Mouse (Mus musculus) embryonic facial prominence, embryonic 13.5 days (tissue): Measurements from ENCODE around the gene Cyp26a1. TPM values are rescaled to one million over a fixed set of nuclear protein-coding genes. Genes with fewer than 3 reads are reported as not detected.

Experiments
- ATAC-seq: fragments of 200-750 bp; cut with Nextera tagmentation; 2 replicates; pipeline ENCODE4 v1.8.0; 2017; ENCODE audit warnings: low read depth; ENCODE audit not compliant: insufficient number of reproducible peaks, insufficient read depth, low FRiP score, low TSS enrichment
- H3K27ac ChIP-seq: fragments of 300-500 bp; sonication (generic); 2 replicates; pipeline ENCODE4 v1.5.1; 2015; ENCODE audit warnings: moderate library complexity, mild to moderate bottlenecking, inconsistent platforms
- H3K27me3 ChIP-seq: fragments of 300-500 bp; sonication (generic); 2 replicates; pipeline ENCODE4 v1.6.1; 2015; ENCODE audit warnings: mild to moderate bottlenecking, inconsistent platforms
- H3K36me3 ChIP-seq: fragments of 300-500 bp; sonication (generic); 2 replicates; pipeline ENCODE4 v1.6.1; 2015; ENCODE audit warnings: mild to moderate bottlenecking, inconsistent platforms
- H3K4me1 ChIP-seq: fragments of 300-500 bp; sonication (generic); 2 replicates; pipeline ENCODE4 v1.6.1; 2015; ENCODE audit warnings: inconsistent platforms
- H3K4me2 ChIP-seq: fragments of 300-500 bp; sonication (generic); 2 replicates; pipeline ENCODE4 v1.6.1; 2015; ENCODE audit warnings: moderate library complexity, mild to moderate bottlenecking, inconsistent platforms
- H3K4me3 ChIP-seq: fragments of 300-500 bp; sonication (generic); 2 replicates; pipeline ENCODE4 v1.5.1; 2015; ENCODE audit warnings: mild to moderate bottlenecking, inconsistent platforms
- H3K9ac ChIP-seq: fragments of 300-500 bp; sonication (generic); 2 replicates; pipeline ENCODE4 v1.6.1; 2015; ENCODE audit warnings: mild to moderate bottlenecking, inconsistent platforms
- H3K9me3 ChIP-seq: fragments of 300-500 bp; sonication (generic); 2 replicates; pipeline ENCODE4 v1.6.1; 2016; ENCODE audit warnings: inconsistent platforms
- WGBS: fragments of 180-500 bp; shearing (Covaris S2); methylation state at CpG from one replicate; pipeline ENCODE4 v1.1.7; 2015; ENCODE audit warnings: mixed read lengths; 5-methylcytosine and 5-hydroxymethylcytosine counted together
- polyA plus RNA-seq: library from polyadenylated mRNA; unstranded; fragments of >200 nt; fragmentation: Nextera tagmentation; extraction: Ambion mirVana; gene quantifications from 2 replicates; pipeline ENCODE4 v1.2.1, GENCODE M21; 2015

Cyp26a1 gene
- polyA plus RNA-seq, 1 experiment from 2014 or later: 2.8 TPM

DNA sequence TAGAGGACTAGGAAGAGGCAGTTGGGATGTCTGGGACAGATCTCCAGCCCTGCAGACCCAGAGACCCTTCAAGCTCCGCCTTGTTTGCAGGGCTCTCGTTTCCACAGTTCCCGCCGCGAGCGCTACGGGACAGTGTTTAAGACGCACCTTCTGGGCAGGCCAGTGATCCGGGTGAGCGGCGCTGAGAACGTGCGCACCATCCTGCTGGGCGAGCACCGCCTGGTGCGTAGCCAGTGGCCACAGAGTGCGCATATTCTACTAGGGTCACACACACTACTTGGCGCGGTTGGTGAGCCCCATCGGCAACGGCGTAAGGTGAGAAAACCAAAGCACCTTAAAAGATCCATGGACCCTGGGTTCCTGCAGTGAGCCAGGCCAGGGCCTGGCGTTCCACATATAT is 11.3 kb upstream of the Cyp26a1 start:
- Histone ChIP-seq H3K9ac (no peak overlapping the region), H3K4me3 (peak overlapping the region; percentile 15; the same call in 1 of the 2 replicates), H3K9me3 (no peaks in the 10 kb centered on the region), H3K27ac (no peak overlapping the region), H3K4me1 (peaks cover 31% of the 10 kb centered on the region), H3K36me3 (no peaks in the 10 kb centered on the region), H3K4me2 (no peak overlapping the region), H3K27me3 (peaks cover 97% of the 10 kb centered on the region)
- no peak for ATAC-seq
- WGBS: 7% methylated on average over 23 of the region's 23 CpGs

DNA sequence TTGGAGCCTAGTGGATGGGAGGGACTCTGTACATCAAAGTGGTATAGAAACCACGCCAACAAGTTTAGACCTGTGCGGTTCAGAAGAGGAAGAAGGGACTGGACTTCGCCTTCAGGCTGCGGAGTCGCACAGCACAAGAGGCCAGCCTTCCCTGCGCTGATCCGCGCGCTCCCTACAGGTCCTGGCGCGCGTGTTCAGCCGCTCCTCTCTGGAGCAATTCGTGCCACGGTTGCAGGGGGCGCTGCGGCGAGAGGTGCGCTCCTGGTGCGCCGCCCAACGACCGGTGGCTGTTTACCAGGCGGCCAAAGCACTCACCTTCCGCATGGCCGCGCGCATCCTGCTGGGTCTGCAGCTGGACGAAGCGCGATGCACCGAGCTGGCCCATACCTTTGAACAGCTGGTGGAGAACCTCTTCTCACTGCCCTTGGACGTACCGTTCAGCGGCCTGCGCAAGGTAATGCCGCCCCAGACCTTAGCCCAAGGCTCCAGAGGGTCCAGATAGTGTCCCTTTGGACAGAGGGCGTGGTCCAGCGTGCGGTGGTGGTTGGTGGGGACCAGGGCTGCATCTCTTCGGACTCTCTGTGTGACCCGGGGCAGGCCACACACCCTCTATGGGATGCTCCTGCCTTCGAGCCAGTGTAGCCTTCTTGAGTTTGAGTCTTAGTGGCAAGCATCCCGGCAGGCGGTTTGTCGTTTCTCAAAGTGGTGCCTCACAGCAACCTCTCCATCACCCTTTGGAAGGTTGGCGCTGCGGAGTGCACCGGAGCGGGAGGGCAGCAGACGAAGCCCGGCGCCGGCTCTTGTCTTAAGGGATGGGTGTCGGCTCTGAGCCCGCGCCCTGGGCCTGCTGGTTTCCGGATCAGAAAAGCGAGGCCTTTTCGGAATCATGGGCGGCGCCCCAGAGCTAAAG is 10.4 kb upstream of the Cyp26a1 start:
- Histone ChIP-seq H3K27me3 (peaks cover 98% of the 10 kb centered on the region), H3K9me3 (no peaks in the 10 kb centered on the region), H3K27ac (no peak overlapping the region), H3K4me2 (peak overlapping the region; percentile 39), H3K4me1 (peaks cover 31% of the 10 kb centered on the region), H3K4me3 (peak overlapping the region; percentile 15), H3K36me3 (no peaks in the 10 kb centered on the region), H3K9ac (no peak overlapping the region)
- ATAC-seq: no peak
- under 1% methylated on average over 62 of the region's 62 CpGs for whole genome bisulfite sequencing

GRCm38 (mm10) chr19:37689478-37689877 is 8.1 kb upstream of the Cyp26a1 start:
- Histone ChIP-seq H3K4me1 (peaks cover 38% of the 10 kb centered on the region), H3K9me3 (no peaks in the 10 kb centered on the region), H3K36me3 (no peaks in the 10 kb centered on the region), H3K27ac (no peak overlapping the region), H3K4me3 (no peak overlapping the region), H3K4me2 (no peak overlapping the region), H3K27me3 (peaks cover 100% of the 10 kb centered on the region), H3K9ac (no peak overlapping the region)
- WGBS: 35% methylated on average over 5 of the region's 5 CpGs
- ATAC-seq: no peak

GRCm38 (mm10) chr19:37690716-37691115 is 6.9 kb upstream of the Cyp26a1 start:
- H3K36me3 ChIP-seq: no peaks in the 10 kb centered on the region
- ATAC-seq: no peak
- no peaks in the 10 kb centered on the region for H3K9me3 ChIP-seq
- H3K27ac ChIP-seq: no peak overlapping the region
- 7% methylated on average over 29 of the region's 29 CpGs for WGBS
- peak overlapping the region; percentile 12 for H3K4me3 ChIP-seq
- H3K27me3 ChIP-seq: peaks cover 100% of the 10 kb centered on the region
- peak overlapping the region; percentile 8; the same call in 1 of the 2 replicates for H3K9ac ChIP-seq
- peaks cover 33% of the 10 kb centered on the region for H3K4me1 ChIP-seq
- H3K4me2 ChIP-seq: peak overlapping the region; percentile 41

DNA sequence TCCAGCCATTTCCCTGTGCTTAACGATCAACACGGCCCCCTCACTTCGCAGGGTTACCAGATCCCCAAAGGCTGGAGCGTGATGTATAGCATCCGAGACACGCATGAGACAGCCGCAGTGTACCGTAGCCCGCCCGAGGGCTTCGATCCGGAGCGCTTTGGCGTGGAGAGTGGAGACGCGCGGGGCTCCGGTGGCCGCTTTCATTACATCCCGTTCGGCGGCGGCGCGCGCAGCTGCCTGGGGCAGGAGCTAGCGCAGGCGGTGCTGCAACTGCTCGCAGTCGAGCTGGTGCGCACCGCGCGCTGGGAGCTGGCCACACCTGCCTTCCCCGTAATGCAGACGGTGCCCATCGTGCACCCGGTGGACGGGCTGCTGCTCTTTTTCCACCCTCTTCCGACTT is 4.7 kb upstream of the Cyp26a1 start:
- H3K27me3 ChIP-seq: peaks cover 100% of the 10 kb centered on the region
- peak overlapping the region; percentile 43 for H3K4me3 ChIP-seq
- H3K4me2 ChIP-seq: peak overlapping the region; percentile 72
- H3K9me3 ChIP-seq: no peaks in the 10 kb centered on the region
- peaks cover 38% of the 10 kb centered on the region for H3K4me1 ChIP-seq
- no peak for ATAC-seq
- H3K36me3 ChIP-seq: no peaks in the 10 kb centered on the region
- WGBS: 1% methylated on average over 40 of the region's 40 CpGs
- H3K27ac ChIP-seq: no peak overlapping the region
- no peak overlapping the region for H3K9ac ChIP-seq

- 25% methylated on average over 13 of the region's 13 CpGs for WGBS
- Histone ChIP-seq H3K9me3 (no peaks in the 10 kb centered on the region), H3K36me3 (no peaks in the 10 kb centered on the region), H3K9ac (no peak overlapping the region), H3K4me3 (no peak overlapping the region), H3K27me3 (peaks cover 100% of the 10 kb centered on the region), H3K4me2 (no peak overlapping the region), H3K4me1 (peaks cover 53% of the 10 kb centered on the region), H3K27ac (no peak overlapping the region)
- ATAC-seq: no peak
These were observed 2.5 kb upstream of the Cyp26a1 start for GRCm38 (mm10) chr19:37695146-37695545.

- WGBS: 3% methylated on average over 42 of the region's 42 CpGs
- peaks cover 100% of the 10 kb centered on the region for H3K27me3 ChIP-seq
- peak overlapping the region; percentile 41 for H3K4me3 ChIP-seq
- H3K9me3 ChIP-seq: no peaks in the 10 kb centered on the region
- peaks cover 47% of the 10 kb centered on the region for H3K4me1 ChIP-seq
- no peaks in the 10 kb centered on the region for H3K36me3 ChIP-seq
- peak overlapping the region; percentile 67 for H3K4me2 ChIP-seq
- ATAC-seq: no peak
- H3K27ac ChIP-seq: no peak overlapping the region
- H3K9ac ChIP-seq: no peak overlapping the region
These were observed 1.6 kb upstream of the Cyp26a1 start for GRCm38 (mm10) chr19:37695762-37696602.

GRCm38 (mm10) chr19:37696603-37697334 is 829 bp upstream of the Cyp26a1 start:
- WGBS: 2% methylated on average over 22 of the region's 22 CpGs
- H3K9ac ChIP-seq: no peak overlapping the region
- H3K4me1 ChIP-seq: peaks cover 47% of the 10 kb centered on the region
- no peaks in the 10 kb centered on the region for H3K9me3 ChIP-seq
- H3K4me3 ChIP-seq: peak overlapping the region; percentile 41
- no peak for ATAC-seq
- H3K4me2 ChIP-seq: peak overlapping the region; percentile 67
- peaks cover 98% of the 10 kb centered on the region for H3K27me3 ChIP-seq
- no peaks in the 10 kb centered on the region for H3K36me3 ChIP-seq
- no peak overlapping the region for H3K27ac ChIP-seq

DNA sequence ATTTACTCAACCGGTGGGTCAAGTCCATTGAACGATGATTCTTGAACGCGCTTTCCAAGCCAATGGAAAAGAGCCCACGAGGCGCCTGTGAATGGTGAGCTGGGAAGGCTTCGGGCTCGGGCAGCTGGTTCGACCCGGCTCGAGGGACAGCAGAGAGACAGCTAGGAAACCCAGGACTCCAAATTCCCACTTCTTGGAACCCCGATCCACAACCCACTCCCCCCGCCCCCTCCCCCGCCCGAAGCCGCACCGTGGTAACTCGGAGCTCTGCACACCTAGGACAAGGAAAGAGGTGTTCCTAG is 312 bp upstream of the Cyp26a1 start:
- peak overlapping the region; percentile 67 for H3K4me2 ChIP-seq
- under 1% methylated on average over 18 of the region's 18 CpGs for WGBS
- peaks cover 47% of the 10 kb centered on the region for H3K4me1 ChIP-seq
- no peak for ATAC-seq
- H3K27ac ChIP-seq: no peak overlapping the region
- peaks cover 98% of the 10 kb centered on the region for H3K27me3 ChIP-seq
- no peaks in the 10 kb centered on the region for H3K9me3 ChIP-seq
- H3K4me3 ChIP-seq: peak overlapping the region; percentile 41
- H3K36me3 ChIP-seq: no peaks in the 10 kb centered on the region
- H3K9ac ChIP-seq: no peak overlapping the region

DNA sequence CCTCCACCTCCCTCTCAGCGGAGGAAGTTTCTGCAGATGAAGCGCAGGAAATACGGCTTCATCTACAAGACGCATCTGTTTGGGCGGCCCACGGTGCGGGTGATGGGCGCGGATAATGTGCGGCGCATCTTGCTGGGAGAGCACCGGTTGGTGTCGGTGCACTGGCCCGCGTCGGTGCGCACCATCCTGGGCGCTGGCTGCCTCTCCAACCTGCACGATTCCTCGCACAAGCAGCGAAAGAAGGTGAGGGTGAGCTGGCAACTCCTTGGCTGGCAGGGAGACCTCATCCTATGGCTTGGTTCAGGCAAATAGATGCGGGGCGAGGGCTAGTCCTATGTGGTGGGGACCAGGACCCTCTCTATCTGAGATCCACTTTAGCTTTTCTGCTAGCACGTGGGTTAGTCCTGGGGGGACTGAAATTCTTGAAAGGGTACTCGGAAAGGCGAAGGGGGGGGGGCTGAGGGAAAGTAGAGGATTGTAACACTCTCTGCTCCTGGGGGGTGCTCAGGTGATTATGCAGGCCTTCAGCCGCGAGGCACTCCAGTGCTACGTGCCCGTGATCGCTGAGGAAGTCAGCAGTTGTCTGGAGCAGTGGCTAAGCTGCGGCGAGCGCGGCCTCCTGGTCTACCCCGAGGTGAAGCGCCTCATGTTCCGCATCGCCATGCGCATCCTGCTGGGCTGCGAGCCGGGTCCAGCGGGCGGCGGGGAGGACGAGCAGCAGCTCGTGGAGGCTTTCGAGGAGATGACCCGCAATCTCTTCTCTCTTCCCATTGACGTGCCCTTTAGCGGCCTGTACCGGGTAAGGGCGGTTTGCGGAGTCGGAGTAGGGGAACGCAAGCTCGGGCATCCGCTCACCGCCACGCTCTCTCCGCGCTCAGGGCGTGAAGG is 919 bp downstream of the Cyp26a1 start:
- H3K27ac ChIP-seq: no peak overlapping the region
- peaks cover 37% of the 10 kb centered on the region for H3K4me1 ChIP-seq
- no peaks in the 10 kb centered on the region for H3K36me3 ChIP-seq
- WGBS: under 1% methylated on average over 63 of the region's 63 CpGs
- no peak for ATAC-seq
- 0 out of 2 replicates have a peak overlapping the region, but pooled peaks have one; percentile 37 for H3K9ac ChIP-seq
- H3K9me3 ChIP-seq: no peaks in the 10 kb centered on the region
- H3K4me3 ChIP-seq: peak overlapping the region; percentile 41
- peak overlapping the region; percentile 67 for H3K4me2 ChIP-seq
- peaks cover 98% of the 10 kb centered on the region for H3K27me3 ChIP-seq
